Mouse (Mus musculus) heart, postnatal 25 days (tissue): ENCODE data around the gene Draxin. TPM values are rescaled to one million over a fixed set of nuclear protein-coding genes. Genes with fewer than 3 reads are reported as not detected.
"Not testable (repeated sequence)": the region's sequence is repeated elsewhere in the genome, so short reads cannot be mapped to it uniquely, and the experiment has no call there.

Experiments
- DNase-seq: peaks from one replicate; pipeline ENCODE4 v3.0.0; 2022; ENCODE audit warnings: low spot score
- intact Hi-C: fragments of 180-260 bp; cut with DNase I; formaldehyde crosslinking; loops from one replicate; pipeline ENCODE4 v1.15.1; 2025
- total RNA-seq, 2 experiments: library from RNA; stranded (reverse); gene quantifications; 2 replicates each; pipeline ENCODE4 v1.2.3; 2021

Gene Draxin
- total RNA-seq, 2 experiments from 2014 or later = 0.05 to 0.11 TPM

DNA sequence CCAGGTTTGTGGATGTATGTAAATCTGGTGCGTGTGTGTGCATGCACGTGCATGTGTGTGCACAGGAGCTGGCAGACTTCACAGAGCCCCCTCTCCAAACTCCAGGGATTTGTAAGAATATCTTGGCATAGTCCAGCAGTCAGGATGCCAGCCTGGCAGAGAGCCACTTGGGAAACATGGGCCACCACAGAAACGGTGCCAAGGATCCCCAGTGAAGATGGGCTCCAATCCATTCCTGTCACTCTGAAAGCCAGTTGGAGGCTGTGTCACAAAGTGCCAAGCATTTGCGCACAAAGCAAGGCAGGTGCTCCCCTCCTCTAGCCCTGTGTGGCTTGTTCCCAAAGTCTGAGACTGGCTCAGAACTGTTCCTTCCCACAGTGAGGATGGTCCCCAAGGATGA is 9.1 kb downstream of the Draxin start:
- no peak for DNase-seq
- intact Hi-C loops = no loop called here

GRCm38 (mm10) chr4:148120555-148120954 is 9.9 kb downstream of the Draxin start:
- DNase-seq = no peak
- intact Hi-C loops = no loop called here

GRCm38 (mm10) chr4:148119578-148119977 is 10.9 kb downstream of the Draxin start:
- DNase-seq, intact Hi-C loops: not testable (repeated sequence)

DNA sequence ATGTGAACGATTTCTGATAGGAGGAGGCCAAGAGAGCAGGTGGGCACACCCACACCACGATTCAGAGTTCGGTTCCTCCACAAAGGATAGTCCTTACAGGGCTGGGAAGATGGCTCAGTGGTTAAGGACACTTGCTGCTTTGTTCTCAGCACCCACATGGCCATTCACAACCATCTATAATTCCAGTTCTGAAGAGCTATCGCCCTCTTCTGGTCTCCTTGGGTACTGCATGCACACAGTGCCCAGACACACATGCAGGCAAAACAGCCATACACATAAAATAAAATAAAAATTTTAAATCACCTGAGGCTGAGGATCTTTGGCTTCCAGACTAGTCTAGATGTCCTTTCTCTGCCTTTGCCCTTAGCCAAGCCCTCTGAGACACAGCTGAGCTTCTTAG is 13.1 kb downstream of the Draxin start:
- no peak for DNase-seq
- intact Hi-C loops = no loop called here

GRCm38 (mm10) chr4:148116657-148117056 is 13.8 kb downstream of the Draxin start:
- no peak for DNase-seq
- intact Hi-C loops = no loop called here

DNA sequence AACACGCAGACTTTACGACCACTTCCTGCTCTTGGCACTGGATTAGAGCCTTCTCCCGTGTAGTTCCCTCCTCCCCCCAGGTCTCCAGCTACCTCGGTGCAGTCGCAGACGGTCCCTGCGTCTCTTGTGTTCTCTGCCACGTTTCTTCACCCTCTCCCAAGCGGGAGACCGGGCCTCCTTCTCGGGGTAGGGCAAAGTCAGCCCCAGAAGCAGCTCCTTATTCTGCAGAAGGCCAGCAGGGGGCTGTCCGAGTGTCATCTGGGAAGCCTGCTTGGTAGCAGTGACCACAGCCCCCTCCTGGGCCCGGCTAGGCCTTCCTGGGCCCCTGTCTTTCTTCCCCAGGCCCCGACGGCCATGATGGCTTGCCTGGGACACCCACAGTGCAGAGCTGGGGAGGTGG is 15.0 kb downstream of the Draxin start:
- DNase-seq = no peak
- intact Hi-C loops = no loop called here

- DNase-seq = peak; percentile 54
- intact Hi-C loops = loop anchor here (1.0 to 5.0 kb wide), 3 partner anchors 37 to 317 kb away; partner anchors contain the start of gene Fbxo6
Observed at GRCm38 (mm10) chr4:148114758-148115391, 15.6 kb downstream of the Draxin start.

GRCm38 (mm10) chr4:148112519-148112918 is 18.0 kb downstream of the Draxin start:
- no peak for DNase-seq
- intact Hi-C loops = loop anchor here (5.0 kb wide), 1 partner anchor 320 kb away; no protein-coding TSS in a partner anchor

DNA sequence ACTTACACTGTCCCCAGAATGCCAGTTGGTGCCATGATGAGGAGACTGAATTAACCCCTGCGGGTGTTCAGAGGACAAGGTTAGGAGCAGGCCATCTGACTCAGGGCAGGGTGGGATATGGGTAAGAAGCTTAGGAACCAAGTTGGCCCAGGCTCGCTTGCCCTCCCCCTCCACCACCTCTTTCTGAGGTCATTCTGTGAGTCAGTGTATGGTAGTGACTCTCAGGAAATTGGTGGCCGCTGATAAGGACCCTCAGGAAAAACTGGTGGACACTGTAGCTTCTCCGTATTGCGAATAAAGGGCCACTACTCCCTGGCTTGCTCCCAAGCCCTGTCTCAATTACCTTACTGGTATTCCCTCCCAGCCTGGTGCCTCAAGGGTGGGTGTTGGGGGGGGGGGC is 21.3 kb downstream of the Draxin start:
- intact Hi-C loops = no loop called here
- no peak for DNase-seq

- intact Hi-C loops = no loop called here
- no peak for DNase-seq
Observed at GRCm38 (mm10) chr4:148108565-148109100, 21.9 kb downstream of the Draxin start.

DNA sequence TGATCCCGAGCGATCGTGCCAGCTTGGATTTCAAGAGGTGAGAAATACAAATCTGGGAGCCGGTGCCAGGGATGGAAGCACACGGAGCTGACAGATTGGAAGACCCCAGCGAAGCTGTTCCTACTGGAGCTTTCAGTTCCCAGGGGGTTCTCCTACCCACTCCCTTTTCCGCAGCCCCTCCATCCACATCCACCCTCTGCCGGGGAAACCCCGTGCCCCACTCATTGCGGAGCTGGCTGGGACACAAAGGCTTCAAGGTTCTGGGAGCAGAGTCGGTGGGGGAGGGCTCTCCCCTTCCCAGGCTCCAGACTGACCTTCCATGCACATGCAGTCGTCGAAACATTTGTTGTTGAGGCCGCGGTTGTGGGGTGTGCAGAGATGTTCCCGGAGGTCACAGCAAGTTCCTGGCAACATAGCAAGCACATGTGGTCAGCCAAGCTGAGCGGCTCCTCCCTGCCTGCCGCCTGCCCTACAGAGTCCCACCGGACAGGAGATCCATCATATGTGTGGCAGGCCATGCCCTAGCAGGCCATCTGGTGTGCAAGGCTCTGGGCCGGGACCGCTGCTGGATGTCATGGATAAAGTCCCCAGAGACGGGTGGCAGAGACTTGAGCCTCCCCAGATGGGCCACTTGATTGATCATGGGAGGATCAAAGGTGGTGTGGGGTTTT is 22.7 kb downstream of the Draxin start:
- intact Hi-C loops = no loop called here
- DNase-seq = no peak

GRCm38 (mm10) chr4:148104146-148104545 is 26.4 kb downstream of the Draxin start:
- DNase-seq = no peak
- intact Hi-C loops = no loop called here

DNA sequence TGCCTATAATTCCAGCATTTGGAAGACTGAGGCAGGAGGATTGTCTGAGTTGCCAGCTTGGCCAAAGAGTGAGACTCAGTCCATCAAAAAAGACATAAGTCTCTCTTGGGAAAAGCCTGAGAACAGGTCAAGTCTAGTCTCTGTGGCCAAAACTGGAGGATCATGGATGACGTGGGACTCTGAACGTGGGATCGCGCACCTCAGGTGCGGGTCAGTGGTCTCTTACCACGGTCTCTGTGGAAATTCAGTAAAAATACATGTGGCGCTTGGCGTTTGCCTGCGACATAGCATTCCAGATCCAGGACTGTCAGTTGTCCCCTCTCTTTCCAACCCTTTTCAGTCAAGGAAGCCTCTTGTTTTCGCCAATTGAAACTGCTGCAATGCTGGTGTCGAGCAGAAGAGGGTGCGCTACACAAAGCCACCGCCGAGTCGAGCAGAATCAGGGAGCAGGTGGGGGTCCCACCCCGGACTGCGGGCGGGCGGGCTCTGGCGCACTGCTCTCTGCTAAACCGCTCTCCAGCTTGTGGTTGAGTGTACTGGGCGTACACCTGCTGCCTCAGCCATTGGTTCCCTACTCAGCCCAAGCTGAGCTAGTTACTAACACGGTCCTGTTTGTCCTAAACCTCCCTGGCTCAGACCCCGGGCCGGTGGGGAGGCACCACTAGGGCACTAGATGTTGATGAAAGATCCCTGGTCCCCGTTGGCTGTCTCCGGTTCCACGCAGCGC is 28.5 kb downstream of the Draxin start:
- peak; percentile 21 for DNase-seq
- intact Hi-C loops = no loop called here

DNA sequence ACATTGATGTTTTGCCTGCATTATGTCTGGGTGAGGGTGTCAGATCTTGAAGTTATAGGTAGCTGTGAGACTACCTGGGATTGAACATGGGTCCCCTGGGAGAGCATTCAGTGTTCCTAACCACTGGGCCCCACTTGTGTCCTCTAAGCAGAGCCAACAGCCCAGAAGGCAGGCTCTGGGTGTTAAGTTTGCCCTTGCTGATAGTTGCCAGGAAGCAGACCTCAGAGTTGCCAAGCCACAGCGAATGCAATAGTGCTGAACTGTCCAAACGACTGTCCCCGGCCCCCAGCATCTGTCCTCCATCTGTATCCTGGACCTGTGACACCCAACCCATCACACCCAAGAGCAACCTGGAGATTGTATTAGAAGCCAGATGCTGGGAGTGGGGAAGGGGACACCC is 31.8 kb downstream of the Draxin start:
- intact Hi-C loops = no loop called here
- DNase-seq = no peak

DNA sequence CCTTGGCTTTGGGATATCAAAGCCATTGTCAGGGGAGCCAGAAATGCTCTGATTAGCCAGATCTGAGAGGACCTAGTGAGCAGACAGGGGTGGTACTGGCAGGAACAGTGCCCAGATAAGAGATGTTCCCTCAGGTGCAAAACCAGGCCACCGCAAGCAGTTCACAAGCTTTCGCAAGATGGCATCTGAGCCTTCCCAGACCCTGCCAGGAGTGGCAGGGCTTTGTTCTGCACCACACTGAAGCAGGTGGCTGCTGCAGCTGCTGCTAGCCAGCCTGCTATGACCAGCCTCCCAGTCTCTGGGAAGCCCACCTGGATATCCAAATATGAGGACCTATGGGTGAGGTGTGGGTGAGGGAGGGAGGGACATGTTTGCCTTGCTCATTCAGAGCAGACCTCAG is 32.6 kb downstream of the Draxin start:
- intact Hi-C loops = no loop called here
- no peak for DNase-seq

DNA sequence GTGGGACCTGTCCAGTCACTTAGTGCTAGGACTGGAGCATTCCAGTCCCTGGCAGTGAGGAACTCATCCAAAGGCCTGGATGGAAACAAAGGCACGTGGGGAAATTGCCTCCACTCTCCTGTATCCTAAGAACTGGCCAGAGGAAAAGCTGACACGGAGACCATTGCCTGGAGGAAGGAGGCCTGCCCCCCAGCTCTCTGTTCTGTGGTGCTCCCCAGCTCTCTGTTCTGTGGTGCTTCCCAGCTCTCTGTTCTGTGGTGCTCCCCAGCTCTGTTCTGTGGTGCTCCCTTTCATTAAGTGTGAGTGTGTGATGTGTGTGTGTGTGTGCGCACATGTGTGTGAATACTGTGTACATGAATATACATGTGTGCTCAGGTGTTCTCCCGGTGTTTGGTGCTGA is 35.4 kb downstream of the Draxin start:
- no peak for DNase-seq
- intact Hi-C loops = no loop called here

GRCm38 (mm10) chr4:148094161-148094560 is 36.3 kb downstream of the Draxin start:
- no peak for DNase-seq

GRCm38 (mm10) chr4:148092551-148093271 is 37.8 kb downstream of the Draxin start:
- no peak for DNase-seq
- intact Hi-C loops = no loop called here

More at GRCm38 (mm10) chr4:148094161-148094560, 36.3 kb downstream of the Draxin start:
- intact Hi-C loops = no loop called here

GRCm38 (mm10) chr4:148091181-148091580 is 39.3 kb downstream of the Draxin start:
- intact Hi-C loops = no loop called here

GRCm38 (mm10) chr4:148089166-148089565 is 41.3 kb downstream of the Draxin start:
- intact Hi-C loops = no loop called here
- no peak for DNase-seq

More at GRCm38 (mm10) chr4:148091181-148091580, 39.3 kb downstream of the Draxin start:
- DNase-seq = no peak
